Mouse (Mus musculus) forebrain, postnatal 0 days (tissue): ENCODE measurements at regions not wholly inside any gene's neighbourhood (a gene's known extent, or its start where the extent isn't known, plus 50 kb on each side); places are given as distances from the start of the nearest gene placed in this dataset.
A peak's percentile ranks its signal among the peaks of the same experiment; 100 is the strongest.

Experiments
- ATAC-seq: fragments of 200-750 bp; cut with Nextera tagmentation; 2 replicates; pipeline ENCODE4 v1.8.0; 2017; ENCODE audit warnings: mild to moderate bottlenecking, moderate library complexity
- DNase-seq: peaks from one replicate; pipeline ENCODE4 v3.0.0-alpha.2; 2015
- H3K27ac ChIP-seq: fragments of 300-500 bp; sonication (generic); 2 replicates; pipeline ENCODE4 v1.5.1; 2014; ENCODE audit warnings: low read depth, mild to moderate bottlenecking, antibody characterized with exemption, low read length, moderate library complexity, mixed read lengths
- H3K27me3 ChIP-seq: fragments of 300-500 bp; sonication (generic); 2 replicates; pipeline ENCODE4 v1.6.1; 2014; ENCODE audit warnings: mild to moderate bottlenecking, low read length, mixed read lengths; ENCODE audit not compliant: insufficient read depth
- H3K36me3 ChIP-seq: fragments of 300-500 bp; sonication (generic); 2 replicates; pipeline ENCODE4 v1.6.1; 2014; ENCODE audit warnings: mild to moderate bottlenecking, moderate library complexity; ENCODE audit not compliant: insufficient read depth
- H3K4me1 ChIP-seq: fragments of 300-500 bp; sonication (generic); 2 replicates; pipeline ENCODE4 v1.6.1; 2014; ENCODE audit warnings: antibody characterized with exemption; ENCODE audit not compliant: insufficient read depth
- H3K4me2 ChIP-seq: fragments of 300-500 bp; sonication (generic); 2 replicates; pipeline ENCODE4 v1.6.1; 2014; ENCODE audit warnings: low read depth, mild to moderate bottlenecking, moderate library complexity
- H3K4me3 ChIP-seq: fragments of 300-500 bp; sonication (generic); 2 replicates; pipeline ENCODE4 v1.5.1; 2014; ENCODE audit warnings: low read depth, low read length, mixed read lengths
- H3K9ac ChIP-seq: fragments of 300-500 bp; sonication (generic); 2 replicates; pipeline ENCODE4 v1.6.1; 2014; ENCODE audit warnings: mild to moderate bottlenecking
- H3K9me3 ChIP-seq: fragments of 300-500 bp; sonication (generic); 2 replicates; pipeline ENCODE4 v1.6.1; 2016; ENCODE audit warnings: low read length
- CTCF ChIP-seq: sonication (generic); IDR thresholded peaks from 2 replicates; pipeline ENCODE4 v1.5.1; 2016; ENCODE audit warnings: antibody characterized with exemption, control low read depth, low read depth
- WGBS: fragments of 180-500 bp; shearing (Covaris S2); extraction: QIAGEN DNeasy Blood & Tissue Kit; methylation state at CpG from one replicate; pipeline ENCODE4 v1.1.7; 2014; 5-methylcytosine and 5-hydroxymethylcytosine counted together

GRCm38 (mm10) chr10:105095800-105096199 is 478.5 kb downstream of the Tmtc2 start:
- ATAC-seq: peak; percentile 55; the same call in 1 of the 2 replicates
- peak; percentile 31 for DNase-seq
- peak; percentile 28; the same call in 1 of the 2 replicates for TF ChIP-seq CTCF

GRCm38 (mm10) chr10:105076892-105077291 is 497.4 kb downstream of the Tmtc2 start:
- Histone ChIP-seq H3K4me3 (no peak overlapping the region), H3K9me3 (no peaks in the 10 kb centered on the region), H3K4me2 (no peak overlapping the region), H3K9ac (no peak overlapping the region), H3K4me1 (no peaks in the 10 kb centered on the region), H3K36me3 (no peaks in the 10 kb centered on the region), H3K27ac (no peak overlapping the region), H3K27me3 (no peaks in the 10 kb centered on the region)
- DNase-seq: no peak
- peak; percentile 75 for ATAC-seq
- 65% methylated on average over 2 of the region's 2 CpGs for WGBS
- TF ChIP-seq CTCF: no peak

More at GRCm38 (mm10) chr10:105095800-105096199, 478.5 kb downstream of the Tmtc2 start:
- Histone ChIP-seq H3K9ac (no peak overlapping the region), H3K27me3 (no peaks in the 10 kb centered on the region), H3K27ac (no peak overlapping the region), H3K4me2 (peak overlapping the region; percentile 36), H3K4me1 (peaks cover 4% of the 10 kb centered on the region), H3K4me3 (no peak overlapping the region), H3K36me3 (no peaks in the 10 kb centered on the region), H3K9me3 (no peaks in the 10 kb centered on the region)
- WGBS: 24% methylated on average over 4 of the region's 4 CpGs

DNA sequence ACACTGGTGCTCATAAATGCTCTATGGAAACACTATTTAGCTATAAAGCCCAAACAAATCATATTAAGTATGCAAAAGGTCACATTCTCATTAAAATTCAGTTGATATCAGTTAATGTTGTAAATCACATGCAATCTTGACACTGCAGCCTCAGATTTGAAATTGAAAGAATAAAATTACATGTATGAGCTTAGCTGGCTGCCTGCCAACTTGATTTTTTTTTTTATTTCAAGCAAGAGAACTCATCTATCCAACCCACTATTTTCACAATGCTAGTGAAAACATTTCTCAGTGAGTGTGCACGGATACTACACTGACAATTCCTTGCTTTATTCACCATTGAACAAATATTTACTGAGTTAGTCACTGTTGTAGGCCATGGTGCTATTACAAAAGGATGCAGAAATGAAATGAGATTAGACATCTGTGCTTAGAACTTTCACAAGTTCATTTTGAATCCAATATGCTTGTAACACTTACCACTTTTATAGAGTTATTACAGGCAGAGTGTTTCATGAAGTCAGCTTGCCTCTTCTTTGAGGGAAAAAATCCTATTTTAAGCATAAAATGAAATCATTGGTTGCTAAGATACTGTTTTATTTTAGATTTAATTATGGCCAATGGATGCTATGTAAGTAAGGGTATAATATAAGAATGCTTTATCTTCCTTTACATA is 539.4 kb downstream of the Tmtc2 start:
- no peak for TF ChIP-seq CTCF
- Histone ChIP-seq H3K9ac (no peak overlapping the region), H3K27me3 (no peaks in the 10 kb centered on the region), H3K27ac (no peak overlapping the region), H3K4me2 (no peak overlapping the region), H3K4me3 (no peak overlapping the region), H3K4me1 (no peaks in the 10 kb centered on the region), H3K9me3 (no peaks in the 10 kb centered on the region), H3K36me3 (no peaks in the 10 kb centered on the region)
- DNase-seq (peak; percentile 74), ATAC-seq (peak; percentile 75)
- WGBS: 50% methylated on average over 1 of the region's 1 CpGs

DNA sequence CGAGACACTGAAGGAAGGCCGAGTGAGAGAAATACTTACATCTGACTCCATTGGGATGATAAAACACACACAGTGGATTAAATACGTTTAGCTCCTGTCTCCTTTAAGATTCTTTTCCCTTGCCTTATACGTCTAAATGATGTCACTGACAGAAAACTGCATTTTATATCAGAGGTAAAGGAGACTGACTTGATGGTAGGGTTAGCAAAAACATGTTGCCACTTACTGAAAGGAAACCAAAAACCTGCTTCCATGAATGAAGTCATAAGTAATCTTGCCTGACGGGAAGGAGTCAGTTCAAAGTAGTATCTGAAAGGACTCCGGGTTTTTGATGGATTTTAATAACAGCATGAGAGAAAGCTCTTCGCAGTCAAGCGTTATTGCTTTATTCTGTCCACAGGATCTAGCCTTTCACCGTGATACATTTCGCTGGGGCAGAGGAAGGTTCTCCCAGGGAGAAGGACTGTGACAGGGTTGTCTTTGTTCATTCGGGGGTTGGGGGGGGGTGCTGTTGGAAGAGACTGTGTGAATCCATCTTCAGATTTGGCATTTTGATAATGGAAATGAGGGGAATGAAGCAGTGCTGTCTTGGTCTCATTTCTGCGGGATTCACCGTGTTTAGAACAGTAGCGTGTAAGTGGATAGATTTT is 553.7 kb downstream of the Tmtc2 start:
- 70% methylated on average over 14 of the region's 14 CpGs for WGBS
- H3K27me3 ChIP-seq: no peaks in the 10 kb centered on the region
- no peak overlapping the region for H3K9ac ChIP-seq
- H3K27ac ChIP-seq: no peak overlapping the region
- H3K4me1 ChIP-seq: no peaks in the 10 kb centered on the region
- no peaks in the 10 kb centered on the region for H3K9me3 ChIP-seq
- H3K4me3 ChIP-seq: no peak overlapping the region
- ATAC-seq: no peak
- no peak for TF ChIP-seq CTCF
- no peak overlapping the region for H3K4me2 ChIP-seq
- no peak for DNase-seq
- H3K36me3 ChIP-seq: no peaks in the 10 kb centered on the region

DNA sequence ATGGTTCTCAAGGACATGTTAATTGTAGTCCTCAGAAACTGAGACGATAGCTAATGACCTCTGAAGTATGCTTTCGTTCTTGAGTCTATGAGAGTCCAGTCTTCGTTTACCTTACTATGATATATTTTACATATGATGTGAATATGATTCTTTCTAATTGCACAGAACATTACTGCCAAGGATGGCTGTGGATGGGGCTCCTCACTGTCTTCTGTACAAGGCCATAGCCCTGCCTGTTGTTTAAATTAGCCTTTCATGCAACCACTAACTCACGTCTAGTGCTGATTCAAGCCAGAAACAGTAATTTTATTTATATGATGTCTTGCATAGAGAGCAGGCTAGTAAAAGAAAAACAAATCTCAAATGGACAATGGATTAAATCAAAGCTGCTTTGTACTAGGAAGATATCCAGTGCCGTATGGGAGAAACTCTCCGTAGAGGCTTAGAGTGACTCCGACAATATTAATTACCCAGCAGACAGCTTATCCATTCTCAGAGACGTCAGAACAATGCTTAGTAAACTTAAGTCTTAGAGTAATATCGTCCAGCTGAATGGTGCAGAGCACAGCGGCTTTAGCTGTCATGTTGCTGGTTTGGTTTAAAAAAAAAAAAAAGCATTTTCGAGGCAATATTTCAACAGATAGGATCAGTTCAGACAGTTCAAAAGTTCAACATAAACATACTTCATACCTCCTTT is 554.3 kb downstream of the Tmtc2 start:
- TF ChIP-seq CTCF: no peak
- no peak overlapping the region for H3K27ac ChIP-seq
- H3K36me3 ChIP-seq: no peaks in the 10 kb centered on the region
- WGBS: 57% methylated on average over 11 of the region's 11 CpGs
- no peak overlapping the region for H3K4me3 ChIP-seq
- DNase-seq (no peak), ATAC-seq (no peak)
- no peaks in the 10 kb centered on the region for H3K27me3 ChIP-seq
- H3K4me1 ChIP-seq: no peaks in the 10 kb centered on the region
- no peaks in the 10 kb centered on the region for H3K9me3 ChIP-seq
- no peak overlapping the region for H3K9ac ChIP-seq
- no peak overlapping the region for H3K4me2 ChIP-seq
